Mouse (Mus musculus) cerebellum, adult (tissue): Measurements from ENCODE around the gene Pxk.
A peak's percentile ranks its signal among the peaks of the same experiment; 100 is the strongest.

ENCODE experiments used
- ATAC-seq: cut with Nextera tagmentation; 2 replicates; pipeline ENCODE4 v1.9.2; 2017; ENCODE audit warnings: mild to moderate bottlenecking, moderate library complexity, mixed read lengths; ENCODE audit not compliant: insufficient number of reproducible peaks, low FRiP score, low TSS enrichment

Gene Pxk

GRCm38 (mm10) chr14:8186278-8187045 lies 88.5 kb downstream of the Pxk start:
- no peak for ATAC-seq

- no peak for ATAC-seq
Observed at GRCm38 (mm10) chr14:8190556-8190955, 92.5 kb downstream of the Pxk start.

GRCm38 (mm10) chr14:8191331-8191965 lies 93.4 kb downstream of the Pxk start:
- no peak for ATAC-seq

- no peak for ATAC-seq
Observed at GRCm38 (mm10) chr14:8192727-8193126, 94.7 kb downstream of the Pxk start.

GRCm38 (mm10) chr14:8200769-8201168 lies 102.8 kb downstream of the Pxk start:
- no peak for ATAC-seq

GRCm38 (mm10) chr14:8201715-8202114 lies 103.7 kb downstream of the Pxk start:
- ATAC-seq = no peak

GRCm38 (mm10) chr14:8206179-8206910 lies 108.3 kb downstream of the Pxk start:
- ATAC-seq = no peak

GRCm38 (mm10) chr14:8207105-8207504 lies 109.1 kb downstream of the Pxk start:
- no peak for ATAC-seq

GRCm38 (mm10) chr14:8207543-8207942 lies 109.5 kb downstream of the Pxk start:
- ATAC-seq = no peak

- ATAC-seq = 0 out of 2 replicates have a peak, but pooled peaks have one; percentile 27
Observed at GRCm38 (mm10) chr14:8208876-8209275, 110.9 kb downstream of the Pxk start.

GRCm38 (mm10) chr14:8209896-8210295 lies 111.9 kb downstream of the Pxk start:
- no peak for ATAC-seq

- no peak for ATAC-seq
Observed at GRCm38 (mm10) chr14:8212996-8213395, 115.0 kb downstream of the Pxk start.

GRCm38 (mm10) chr14:8213803-8214224 lies 115.8 kb downstream of the Pxk start, which contains the start of gene Kctd6:
Kctd6 (plus strand) TSS chr14:8214140.
- ATAC-seq = peak; percentile 83
